Mouse (Mus musculus) CH12.LX (cell line): ENCODE measurements around the gene Hnrnpu.

Source experiments
- CTCF ChIP-seq, 2 experiments: IDR thresholded peaks in 1 of 2; conservative IDR thresholded peaks in 1 of 2; 2 replicates each; pipeline ENCODE4 v1.5.1; 2011 to 2012; ENCODE audit warnings: low read depth in 2 of 2, low read length in 2 of 2, improper control_type of control experiment in 1 of 2, inconsistent platforms in 1 of 2, mild to moderate bottlenecking in 1 of 2, moderate library complexity in 1 of 2
- ELF1 ChIP-seq: IDR thresholded peaks from 2 replicates; pipeline ENCODE4 v1.6.1; 2014; ENCODE audit warnings: low read depth, mild to moderate bottlenecking, inconsistent platforms, low read length, improper control_type of control experiment
- EP300 ChIP-seq: IDR thresholded peaks from 2 replicates; pipeline ENCODE4 v1.6.1; 2011; ENCODE audit warnings: low read length, improper control_type of control experiment
- MEF2A ChIP-seq: IDR thresholded peaks from 2 replicates; pipeline ENCODE4 v1.6.1; 2014; ENCODE audit warnings: low read depth, mild to moderate bottlenecking, inconsistent platforms, low read length, improper control_type of control experiment, borderline replicate concordance
- PAX5 ChIP-seq: IDR thresholded peaks from 2 replicates; pipeline ENCODE4 v1.6.1; 2012; ENCODE audit warnings: low read length, inconsistent platforms, mixed read lengths
- POLR2A ChIP-seq: IDR thresholded peaks from 2 replicates; pipeline ENCODE4 v1.6.1; 2011; ENCODE audit warnings: low read depth, mild to moderate bottlenecking, improper control_type of control experiment, low read length
- POLR2AphosphoS2 ChIP-seq: IDR thresholded peaks from 2 replicates; pipeline ENCODE4 v1.6.1; 2011; ENCODE audit warnings: low read depth, low read length, improper control_type of control experiment
- SMC3 ChIP-seq: IDR thresholded peaks from 2 replicates; pipeline ENCODE4 v1.6.1; 2011; ENCODE audit warnings: low read depth, low read length, improper control_type of control experiment
- UBTF ChIP-seq: IDR thresholded peaks from 2 replicates; pipeline ENCODE4 v1.6.1; 2012; ENCODE audit warnings: low read depth, mild to moderate bottlenecking, inconsistent platforms, low read length, improper control_type of control experiment, moderate library complexity
- ZC3H11A ChIP-seq: IDR thresholded peaks from 2 replicates; pipeline ENCODE4 v1.6.1; 2012; ENCODE audit warnings: low read depth, mild to moderate bottlenecking, inconsistent platforms, low read length, improper control_type of control experiment
- ZMIZ1 ChIP-seq: IDR thresholded peaks from 2 replicates; pipeline ENCODE4 v1.6.1; 2012; ENCODE audit warnings: low read depth, mild to moderate bottlenecking, inconsistent platforms, low read length, improper control_type of control experiment

DNA sequence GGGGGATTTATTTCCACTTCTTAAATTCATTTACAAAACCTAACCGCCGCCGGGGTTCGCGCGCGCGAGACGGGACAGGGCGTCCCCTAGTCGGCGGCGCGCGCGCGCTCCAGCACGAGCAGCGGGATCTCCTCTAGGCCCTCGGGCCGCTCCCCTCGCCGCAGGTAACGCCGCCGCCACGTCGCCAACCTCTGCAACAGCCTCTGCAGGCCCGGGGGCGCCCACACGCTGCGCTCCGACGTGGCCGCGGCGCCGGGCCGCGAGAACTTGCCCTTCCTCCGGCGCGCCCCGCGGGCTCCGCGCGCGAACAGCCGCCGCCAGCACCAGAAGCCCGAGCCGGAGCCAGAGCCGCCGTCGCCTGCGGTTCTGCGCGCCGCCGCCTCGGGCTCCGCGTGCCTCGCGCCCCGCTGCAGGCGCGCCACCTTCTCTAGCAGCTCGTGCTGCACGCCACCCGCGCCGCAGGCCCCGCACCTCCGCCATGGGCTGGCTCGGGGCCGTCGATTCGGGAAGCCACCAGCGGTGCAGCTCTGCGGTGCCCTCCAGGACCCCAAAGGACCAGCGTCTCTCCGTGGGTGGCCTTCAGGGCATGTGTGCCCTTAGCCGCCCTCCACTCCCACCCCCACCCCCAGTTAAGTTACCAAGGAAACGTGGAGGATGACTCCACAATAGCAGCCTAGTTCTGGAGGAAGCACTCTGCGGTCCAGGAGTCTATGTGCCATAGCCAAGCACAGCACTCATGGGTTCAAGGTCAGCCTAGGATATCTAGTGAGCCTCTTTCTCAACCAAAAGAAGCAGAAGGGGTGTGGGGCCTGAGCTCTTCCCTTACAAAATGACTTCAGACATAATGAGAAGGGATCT is 61.3 kb downstream of the Hnrnpu start:
- TF ChIP-seq PAX5 (no peak), UBTF (no peak), ZC3H11A (no peak), EP300 (no peak), CTCF (conservative IDR thresholded peaks at IDR 0.05 in 1 of 2, IDR thresholded peaks at IDR 0.05 in 1 of 2; ENCODE audit: low read depth in 2 of 2, low read length in 2 of 2) (no peak), ZMIZ1 (no peak), POLR2A (no peak), MEF2A (no peak), POLR2AphosphoS2 (no peak), SMC3 (no peak), ELF1 (no peak)
